Mouse (Mus musculus): ENCODE measurements around the gene Tmc8.
A peak's percentile ranks its signal among the peaks of the same experiment; 100 is the strongest.
"Not testable (repeated sequence)": the region's sequence is repeated elsewhere in the genome, so short reads cannot be mapped to it uniquely, and the experiment has no call there.

Gene Tmc8

DNA sequence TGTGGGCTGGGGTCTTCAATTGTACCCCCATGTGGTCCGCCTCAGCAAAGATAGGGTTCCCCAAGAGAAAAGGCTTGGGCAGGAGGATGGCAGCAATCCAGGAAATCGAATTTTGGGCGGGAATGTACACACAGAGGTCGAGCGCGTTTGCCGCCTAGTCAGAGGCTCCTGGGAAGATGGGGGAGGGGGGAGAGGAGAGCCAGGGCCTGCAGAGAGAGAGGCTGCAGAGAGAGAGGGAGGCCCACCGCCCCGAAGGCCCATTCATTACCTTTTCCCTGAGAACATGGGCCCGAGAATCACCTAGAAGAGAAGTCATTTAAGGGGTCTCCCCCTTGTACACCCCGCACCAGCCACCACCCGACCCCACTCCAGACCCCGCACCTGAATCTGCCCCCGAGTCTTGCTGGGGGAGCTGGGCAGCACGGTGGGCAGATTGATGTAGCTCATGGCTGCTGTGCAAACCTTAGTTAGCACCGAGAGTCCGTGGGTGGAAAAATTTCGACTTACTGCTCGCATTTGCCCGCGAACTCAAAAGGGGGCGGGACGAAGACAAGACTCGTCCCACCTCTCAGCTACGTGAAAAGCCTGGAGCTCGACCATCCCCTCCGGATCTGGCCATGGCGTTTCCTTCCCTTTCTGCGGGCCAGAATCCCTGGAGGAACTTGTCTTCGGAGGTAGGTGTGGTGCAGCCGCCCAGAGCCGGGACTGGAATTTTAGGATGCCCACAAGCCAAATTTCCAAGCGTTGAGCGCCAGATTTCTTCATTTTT is 43.6 kb downstream of the Tmc8 start, which contains the start of the genes Afmid and Tk1:
TSS of gene Afmid (plus strand) at position 592 of the 769 bp plus-strand sequence.
TSS of gene Tk1 (minus strand) at position 760 of the 769 bp plus-strand sequence.
- peak; percentile 90 for DNase-seq (ENCODE audit: low spot score)

DNA sequence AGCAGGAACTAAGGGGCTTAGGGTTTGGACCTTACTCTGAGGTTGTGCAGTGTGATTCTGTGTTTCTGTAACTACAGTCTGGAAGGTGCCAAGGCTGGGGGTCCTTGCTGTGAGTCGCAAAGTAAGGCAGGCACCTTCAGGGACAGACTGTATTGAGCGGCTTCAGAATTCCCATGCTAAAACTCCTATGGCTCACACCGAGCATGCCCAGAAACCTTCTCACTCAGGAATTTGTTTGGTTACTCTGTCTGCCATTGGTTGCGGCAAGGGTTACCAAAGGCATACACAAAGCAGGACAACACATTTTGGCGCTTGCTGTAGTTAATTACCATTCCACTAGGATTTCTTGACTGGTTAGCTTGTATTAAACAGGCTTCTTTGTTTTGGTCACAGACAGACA is 44.3 kb downstream of the Tmc8 start:
- peak; percentile 49 for DNase-seq (ENCODE audit: low spot score)

DNA sequence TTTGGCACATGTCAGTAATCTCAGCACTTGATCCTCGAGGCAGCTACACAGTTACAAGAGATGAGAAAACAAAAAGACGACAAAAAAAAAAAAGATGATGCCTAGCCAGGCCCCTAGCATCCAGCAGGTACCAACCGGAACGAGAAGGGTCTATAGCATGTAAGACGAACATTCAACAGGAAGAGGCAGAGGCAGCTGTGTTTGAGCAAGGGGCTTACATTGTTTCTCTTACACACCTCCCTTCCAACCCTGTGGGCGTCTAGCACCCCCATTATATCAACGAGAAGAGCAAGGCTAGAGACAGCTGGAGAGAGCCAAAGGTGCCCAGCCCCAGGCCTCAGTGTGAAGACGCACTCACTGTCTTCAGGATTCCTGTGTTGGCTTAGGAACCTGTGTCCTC is 45.0 kb downstream of the Tmc8 start:
- no peak for DNase-seq (ENCODE audit: low spot score)

DNA sequence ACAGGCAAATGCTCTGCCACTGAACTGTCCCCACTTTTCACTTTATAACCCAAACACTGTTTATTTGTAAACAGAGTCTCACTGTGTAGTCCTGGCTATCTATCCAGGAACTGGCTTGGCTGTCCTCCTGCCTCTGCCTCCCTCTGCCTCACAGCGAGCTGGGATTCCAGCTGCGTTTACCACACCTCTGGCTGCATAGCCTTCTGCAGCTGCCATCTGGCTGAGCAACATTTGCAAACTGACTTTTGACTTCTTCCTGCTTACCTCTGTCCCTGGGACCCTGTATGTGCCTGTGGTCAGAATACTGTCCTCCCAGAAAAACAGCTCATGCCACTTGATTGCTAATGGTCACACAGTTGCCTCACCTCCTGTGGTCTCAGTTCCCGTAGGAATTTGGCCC is 45.5 kb downstream of the Tmc8 start:
- no peak for DNase-seq (ENCODE audit: low spot score)

DNA sequence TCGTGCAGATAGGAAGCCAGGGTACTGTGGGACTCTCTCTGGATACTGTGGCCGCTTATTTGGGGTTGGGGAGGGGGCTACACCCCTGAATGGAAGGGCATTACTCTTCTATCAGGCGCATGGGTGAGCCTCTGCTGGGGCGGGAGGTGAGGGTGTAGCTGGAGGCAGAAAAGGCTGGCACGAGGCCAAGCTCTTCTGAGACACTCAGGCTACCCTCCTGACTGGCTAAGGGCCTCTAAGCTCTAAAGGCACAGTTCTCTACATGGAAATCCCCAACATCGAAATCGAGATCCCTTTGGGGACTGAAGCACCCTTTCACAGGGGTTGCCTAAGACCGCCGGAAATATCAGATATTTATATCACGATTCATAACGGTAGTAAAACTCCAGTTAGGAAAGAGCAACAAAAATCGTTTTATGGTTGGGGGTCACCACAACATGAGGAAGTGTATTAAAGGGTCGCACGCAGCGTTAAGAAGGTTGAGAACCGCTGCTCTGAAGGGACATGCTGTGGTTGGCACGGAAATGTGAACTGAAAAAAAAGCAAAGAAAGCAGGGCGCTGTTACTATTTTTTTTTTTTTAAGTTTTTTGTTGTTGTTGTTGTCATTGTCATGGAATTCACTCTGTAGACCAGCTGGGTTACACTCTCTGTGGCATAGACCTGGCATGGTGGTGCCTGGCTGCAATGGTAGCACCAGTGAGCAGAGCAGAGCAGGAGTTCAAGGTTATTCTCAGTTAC is 46.4 kb downstream of the Tmc8 start:
- DNase-seq (ENCODE audit: low spot score), result no peak

DNA sequence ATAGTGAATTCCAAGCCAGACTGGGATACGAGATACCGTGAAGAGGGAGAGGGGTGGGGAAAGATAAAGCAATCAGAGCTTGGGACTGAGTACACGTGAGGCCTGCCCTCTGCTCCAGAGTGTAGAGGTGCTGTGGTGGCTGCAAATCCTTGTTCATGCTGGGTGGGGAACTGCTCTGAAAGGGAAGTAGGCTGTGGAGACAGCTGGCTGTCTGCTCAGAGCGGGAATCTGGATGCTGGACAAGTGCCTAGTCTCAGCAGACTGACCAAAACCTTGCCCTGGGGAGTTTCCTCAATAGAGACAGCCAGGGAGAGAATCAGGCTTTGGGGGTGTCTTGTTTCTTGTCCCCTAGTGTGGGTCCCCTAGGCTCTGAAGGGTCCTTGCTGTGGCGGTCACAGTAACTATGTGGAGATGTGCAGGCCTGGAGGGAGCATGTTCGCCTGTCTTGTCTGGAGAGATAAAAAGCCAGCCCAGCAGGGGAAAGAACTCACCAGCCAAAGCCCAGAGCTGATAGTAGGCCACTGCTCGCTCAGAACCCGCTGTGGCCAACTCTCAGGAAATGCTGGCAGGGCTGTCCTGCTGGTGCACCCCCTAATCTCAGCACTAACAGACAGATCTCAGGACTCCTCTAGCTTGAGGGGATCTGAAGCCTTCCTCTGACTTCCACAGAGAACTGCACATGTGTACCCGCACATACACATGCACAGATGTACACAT is 47.2 kb downstream of the Tmc8 start:
- DNase-seq (ENCODE audit: low spot score), result peak; percentile 68

DNA sequence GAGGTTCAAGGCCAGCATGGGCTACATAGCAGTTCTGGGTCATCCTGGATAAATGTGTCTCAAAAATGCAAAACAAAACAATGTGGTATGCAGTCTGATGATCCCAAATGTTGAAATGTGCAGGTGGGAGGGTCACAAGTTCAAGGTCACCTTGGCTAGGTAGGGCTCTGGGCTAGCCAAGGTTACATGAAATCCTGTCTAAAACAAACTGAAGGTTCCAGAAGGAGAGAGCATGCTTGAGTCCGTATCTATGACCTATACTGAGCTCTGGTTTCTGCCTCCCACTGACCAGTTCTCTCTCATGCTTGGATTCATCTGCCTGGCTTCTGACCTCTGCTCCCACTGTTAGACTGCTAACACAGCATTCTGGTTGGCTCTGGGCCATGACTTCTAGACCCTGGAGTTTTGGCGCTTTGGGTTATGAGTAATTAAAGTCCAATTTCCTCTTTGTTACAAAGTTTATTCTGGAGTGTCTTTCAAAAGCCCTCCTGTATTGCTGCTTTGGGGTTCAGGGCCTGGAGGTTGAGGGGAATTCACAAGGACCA is 47.9 kb downstream of the Tmc8 start:
- peak; percentile 72 for DNase-seq (ENCODE audit: low spot score)

DNA sequence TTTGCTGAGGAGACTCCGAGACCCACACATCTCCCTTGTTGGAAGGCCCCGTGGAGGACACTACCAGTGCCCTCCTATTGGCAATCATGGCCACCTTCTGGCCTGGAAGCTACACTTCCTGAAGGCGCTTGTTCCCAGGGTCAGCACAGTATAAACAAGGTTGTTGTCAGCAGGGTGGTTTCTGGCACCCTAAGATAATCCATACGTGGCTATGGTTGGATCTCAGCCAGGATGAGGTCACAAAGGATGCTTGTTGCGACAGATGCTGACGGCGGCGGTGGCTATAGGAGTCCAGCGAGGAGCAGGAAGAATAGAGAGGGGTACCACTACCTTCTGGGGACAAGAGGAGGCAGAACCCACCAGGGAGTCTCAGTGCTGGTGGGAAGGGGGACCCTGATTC is 48.5 kb downstream of the Tmc8 start:
- peak; percentile 68 for DNase-seq (ENCODE audit: low spot score)

DNA sequence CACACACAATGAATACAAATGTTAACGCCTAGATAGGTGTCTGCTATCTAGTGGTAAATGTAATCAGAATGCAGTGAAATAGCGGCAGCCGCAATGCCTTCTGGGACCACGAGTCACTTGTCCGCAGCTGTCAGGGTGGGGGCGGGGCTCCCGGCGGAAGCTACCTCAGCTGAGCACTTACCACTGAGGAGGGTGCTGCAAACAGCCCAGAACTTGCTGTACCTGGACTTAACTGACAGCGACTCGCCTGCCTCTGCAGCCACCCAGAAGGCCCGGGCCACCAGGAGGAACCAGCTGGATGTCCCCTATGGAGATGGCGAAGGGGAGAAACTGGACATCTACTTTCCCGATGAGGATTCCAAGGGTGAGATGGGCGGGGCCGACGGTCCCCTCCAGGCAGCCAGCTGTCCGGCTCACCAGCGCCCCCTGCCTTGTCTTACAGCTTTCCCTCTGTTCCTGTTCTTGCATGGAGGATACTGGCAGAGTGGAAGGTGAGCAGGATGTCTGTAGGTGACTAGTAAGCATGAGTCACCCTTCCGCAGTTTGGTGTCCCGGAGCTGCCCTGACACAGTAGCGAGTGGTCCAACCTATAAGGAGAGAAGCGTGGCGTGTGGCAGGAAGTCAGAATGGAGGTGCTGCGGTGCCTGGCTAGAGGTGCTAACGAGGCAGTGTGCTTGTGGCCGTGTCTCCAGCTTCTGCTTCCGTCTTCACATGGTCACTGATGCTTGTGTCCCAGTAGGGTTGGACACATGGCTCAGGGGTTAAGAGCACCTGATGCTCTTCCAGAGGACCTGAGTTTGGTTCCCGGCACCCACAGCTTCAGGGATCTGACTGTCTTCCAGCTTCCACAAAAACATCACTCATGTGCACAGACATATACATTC is 50.5 kb downstream of the Tmc8 start:
- DNase-seq (ENCODE audit: low spot score), result peak; percentile 90

DNA sequence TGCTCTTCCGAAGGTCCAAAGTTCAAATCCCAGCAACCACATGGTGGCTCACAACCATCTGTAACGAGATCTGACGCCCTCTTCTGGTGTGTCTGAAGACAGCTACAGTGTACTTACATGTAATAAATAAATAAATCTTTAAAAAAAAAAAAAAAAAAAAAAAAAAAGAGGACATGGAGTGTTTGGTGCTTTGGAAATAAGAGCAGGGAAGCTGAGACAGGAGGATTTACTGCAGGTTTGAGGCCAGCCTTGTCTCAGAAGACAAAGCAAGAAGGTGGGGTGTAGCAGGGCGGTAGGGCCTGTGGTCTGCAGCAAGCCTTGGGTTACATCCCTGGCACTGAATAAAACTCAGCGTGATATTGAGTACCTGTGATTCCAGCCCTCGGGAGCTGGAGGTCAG is 51.6 kb downstream of the Tmc8 start:
- not testable (repeated sequence) for DNase-seq (ENCODE audit: low spot score)

DNA sequence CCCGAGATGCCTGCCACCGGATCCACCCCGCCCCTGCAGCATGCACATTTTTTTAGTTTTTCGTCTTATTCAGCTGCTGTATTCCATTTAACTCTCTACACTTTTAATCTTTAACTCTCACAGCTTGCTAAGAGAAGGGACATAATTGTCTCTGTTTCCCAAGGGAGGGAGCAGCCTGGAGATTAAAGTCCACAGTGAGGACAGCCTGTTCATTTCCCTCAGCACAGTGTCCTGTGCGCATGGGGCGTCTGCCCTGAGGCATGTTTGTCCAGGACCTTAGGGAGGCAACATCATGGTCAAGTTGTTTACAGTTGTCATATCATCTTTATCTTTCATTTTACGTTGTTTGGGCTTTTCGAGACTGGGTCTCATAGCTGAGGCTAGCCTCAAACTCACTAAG is 52.2 kb downstream of the Tmc8 start:
- peak; percentile 76 for DNase-seq (ENCODE audit: low spot score)

DNA sequence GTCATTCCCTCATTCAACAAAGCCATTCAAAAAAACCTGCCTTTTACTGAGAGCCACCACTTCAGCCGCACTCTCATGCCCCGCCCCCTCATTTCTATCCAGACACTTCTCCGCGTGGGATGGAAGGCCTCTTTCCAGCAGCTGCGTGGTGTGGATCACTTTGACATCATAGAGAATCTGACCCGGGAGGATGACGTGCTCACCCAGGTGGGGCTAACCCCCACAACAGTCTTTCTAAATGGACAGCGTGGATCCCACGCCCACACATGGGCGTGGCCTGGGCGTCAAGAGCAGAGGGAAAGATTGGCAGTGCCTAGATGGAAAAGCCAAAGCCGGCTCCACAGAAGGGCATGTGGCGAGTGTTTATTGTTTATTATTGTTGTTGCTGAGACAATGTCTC is 54.4 kb downstream of the Tmc8 start:
- DNase-seq (ENCODE audit: low spot score), result no peak

DNA sequence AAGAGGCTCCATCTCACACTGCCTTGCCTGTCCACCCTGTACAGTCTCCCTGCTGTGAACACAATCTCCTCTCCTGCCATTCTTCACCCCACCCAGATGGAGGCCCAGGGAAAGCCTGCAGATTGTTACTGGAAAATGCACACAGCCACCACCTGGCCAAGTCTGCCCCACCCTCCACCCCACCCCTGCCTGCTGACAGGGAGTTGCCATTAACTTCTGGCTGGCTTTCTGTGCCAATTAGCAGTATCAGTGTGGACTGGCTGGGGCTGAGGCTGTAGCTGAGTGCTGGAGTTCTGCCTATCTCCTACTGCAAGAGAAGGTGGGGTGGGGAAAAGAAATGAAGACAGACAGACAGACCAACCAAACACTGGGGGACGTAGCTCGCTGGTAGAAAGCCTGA is 56.7 kb downstream of the Tmc8 start:
- DNase-seq (ENCODE audit: low spot score), result no peak

DNA sequence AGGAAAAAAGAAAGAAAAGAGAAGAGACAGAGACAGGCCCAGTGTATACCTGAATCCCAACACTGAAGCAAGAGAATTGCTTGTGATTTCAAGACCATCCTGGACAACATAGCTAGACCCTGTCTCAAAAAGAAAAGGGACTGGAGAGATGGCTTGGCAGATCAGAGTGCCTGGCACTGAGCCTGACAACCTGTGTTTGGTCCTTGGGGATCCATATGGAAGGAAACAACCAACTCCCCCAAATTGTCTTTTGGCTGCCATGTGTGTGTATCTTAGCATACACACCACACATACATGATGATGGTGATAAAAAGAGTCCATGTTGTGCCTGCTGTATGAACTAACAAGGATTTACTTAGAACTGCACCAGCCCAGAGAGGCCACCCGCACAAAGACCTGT is 57.1 kb downstream of the Tmc8 start:
- no peak for DNase-seq (ENCODE audit: low spot score)

DNA sequence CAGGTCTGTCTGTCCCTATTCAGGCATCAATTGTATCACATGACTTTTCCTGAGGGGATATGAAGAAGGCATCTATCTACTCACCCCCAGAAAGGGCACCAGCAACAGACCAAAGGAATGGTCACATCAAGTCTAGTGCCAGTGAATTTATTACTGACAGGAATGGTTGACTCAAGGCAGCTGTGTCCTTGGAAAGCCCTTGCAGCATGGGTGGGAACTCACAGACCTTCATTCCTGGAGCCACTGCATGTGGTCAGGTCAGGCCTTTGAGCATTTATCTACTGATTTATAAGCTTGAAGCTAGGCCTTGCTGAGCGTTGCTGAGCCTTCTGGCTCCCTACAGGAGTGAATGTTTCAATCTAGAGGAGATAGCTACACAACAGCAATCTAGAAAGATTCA is 59.0 kb downstream of the Tmc8 start:
- DNase-seq (ENCODE audit: low spot score), result no peak

All from yolk sac, embryonic 10.5 days (tissue).